Mouse (Mus musculus): ENCODE results near the gene Akap1.
A peak's percentile ranks its signal among the peaks of the same experiment; 100 is the strongest.

Gene Akap1

DNA sequence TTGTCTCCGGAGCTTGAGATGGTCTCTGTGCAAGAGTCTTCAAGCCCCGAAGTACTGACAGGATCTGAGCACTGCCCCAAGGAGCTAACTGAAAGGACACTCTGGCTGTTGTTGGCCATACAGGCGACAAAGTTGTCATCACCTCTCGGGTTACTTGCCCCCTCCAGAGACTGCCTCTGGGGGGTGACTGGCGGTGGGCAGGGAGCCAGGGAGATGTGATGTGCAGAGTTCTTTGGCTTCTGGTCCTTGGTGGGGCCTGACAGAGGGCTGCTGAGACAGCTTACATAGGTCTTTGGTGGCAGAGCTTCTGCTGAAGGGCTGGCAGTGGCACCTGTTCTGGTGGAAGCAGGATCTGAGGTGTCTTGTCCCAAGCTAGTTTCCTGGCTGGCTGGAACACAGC is 20.0 kb downstream of the Akap1 start:
- DNase-seq (ENCODE audit: low read depth, low spot score): no peak

DNA sequence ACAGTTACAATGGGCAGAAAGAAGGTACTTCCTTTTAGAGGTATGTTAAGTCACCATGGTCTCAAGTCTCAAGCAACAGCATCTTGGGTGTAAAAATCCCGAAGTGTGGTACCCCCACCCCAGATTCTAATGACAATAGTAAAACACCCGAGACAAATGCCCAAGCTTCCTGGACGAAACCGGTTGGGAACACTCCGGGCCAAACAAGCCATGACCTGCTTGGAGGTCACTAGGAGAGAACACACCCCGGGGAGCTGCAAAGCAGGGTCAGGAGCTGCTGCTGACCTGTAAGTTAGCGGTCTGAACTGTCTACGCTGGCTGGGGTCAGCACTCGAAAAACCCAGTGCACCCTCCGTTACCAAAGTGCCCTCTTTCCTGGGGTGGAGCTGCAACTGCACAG is 21.1 kb downstream of the Akap1 start:
- no peak for DNase-seq (ENCODE audit: low read depth, low spot score)

DNA sequence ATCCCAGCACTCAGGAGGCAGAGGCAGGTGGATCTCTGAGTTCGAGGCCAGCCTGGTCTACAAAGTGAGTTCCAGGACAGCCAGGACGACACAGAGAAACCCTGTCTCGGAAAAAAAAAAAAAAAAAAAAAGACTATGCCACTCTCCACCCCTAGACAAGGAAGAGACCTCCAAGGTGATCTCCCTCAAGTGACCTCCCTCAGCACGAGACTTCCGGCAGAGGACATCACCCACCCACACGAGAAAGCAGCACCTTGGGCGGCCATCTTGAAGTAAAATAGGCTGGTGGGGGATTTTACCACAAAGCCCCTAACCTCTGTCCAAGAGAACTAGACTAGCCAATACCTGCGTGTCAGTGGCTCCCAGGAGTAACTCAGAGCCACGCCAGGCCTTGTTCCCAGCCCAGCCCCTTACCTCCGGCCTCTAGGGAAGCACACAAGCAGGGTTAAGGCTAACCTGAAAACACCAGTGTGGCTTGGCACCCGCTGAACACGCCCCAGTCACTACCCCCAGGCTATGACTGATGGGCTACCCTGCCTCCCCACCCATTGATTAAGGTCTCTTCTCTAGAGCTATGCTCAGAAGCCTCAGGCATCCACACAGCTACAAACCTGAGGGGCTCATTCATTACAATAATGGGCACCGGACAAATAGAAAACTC is 21.9 kb downstream of the Akap1 start:
- DNase-seq (ENCODE audit: low read depth, low spot score): no peak

DNA sequence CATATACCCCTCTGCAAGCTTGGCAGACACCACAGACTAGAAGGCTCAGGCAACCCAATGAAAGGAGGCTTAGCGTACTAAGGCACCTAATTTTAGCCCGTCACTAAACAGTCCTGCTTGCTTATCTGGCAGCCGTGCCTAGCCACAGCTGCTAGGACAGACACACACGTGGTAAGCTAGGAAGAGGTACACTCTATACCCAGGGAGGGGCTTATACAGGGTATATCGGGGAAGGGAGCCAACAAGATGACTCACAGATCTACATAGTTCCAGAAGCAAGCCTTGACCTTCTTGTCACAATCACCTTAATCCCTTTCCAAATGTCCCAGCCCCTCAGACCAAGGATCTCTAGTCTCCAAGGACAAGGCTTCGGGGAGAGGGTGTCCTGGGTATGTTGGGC is 23.0 kb downstream of the Akap1 start:
- DNase-seq (ENCODE audit: low read depth, low spot score): no peak

DNA sequence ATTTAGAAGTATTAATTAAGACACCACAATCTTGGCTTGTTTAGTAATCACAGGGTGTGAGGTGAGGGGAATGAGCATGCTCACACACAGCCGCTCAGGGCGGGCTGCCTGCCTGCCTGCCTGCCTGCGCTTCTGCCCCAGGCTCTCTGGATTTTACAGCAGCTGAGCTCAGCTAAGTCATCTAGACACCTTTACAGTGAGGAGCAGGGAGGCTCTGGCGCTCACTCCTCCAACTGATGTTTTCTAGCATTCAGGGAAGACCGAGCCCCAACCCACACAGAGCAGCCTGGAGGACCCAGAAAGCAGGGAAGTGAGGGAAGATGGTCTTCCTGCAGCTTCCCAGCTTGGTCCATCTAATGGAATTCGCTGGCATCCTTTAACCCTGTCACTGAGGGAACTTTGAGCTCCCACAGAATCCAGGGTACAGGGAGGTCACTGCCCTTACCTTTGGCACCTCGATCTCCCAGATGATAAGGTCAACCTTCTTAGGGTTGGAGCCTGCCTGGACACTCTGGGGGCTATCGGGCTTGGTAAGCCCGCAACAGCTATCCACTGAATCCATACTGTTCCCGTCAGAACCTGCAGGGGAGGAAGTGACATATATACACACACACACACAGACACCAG is 23.5 kb downstream of the Akap1 start:
- no peak for DNase-seq (ENCODE audit: low read depth, low spot score)

DNA sequence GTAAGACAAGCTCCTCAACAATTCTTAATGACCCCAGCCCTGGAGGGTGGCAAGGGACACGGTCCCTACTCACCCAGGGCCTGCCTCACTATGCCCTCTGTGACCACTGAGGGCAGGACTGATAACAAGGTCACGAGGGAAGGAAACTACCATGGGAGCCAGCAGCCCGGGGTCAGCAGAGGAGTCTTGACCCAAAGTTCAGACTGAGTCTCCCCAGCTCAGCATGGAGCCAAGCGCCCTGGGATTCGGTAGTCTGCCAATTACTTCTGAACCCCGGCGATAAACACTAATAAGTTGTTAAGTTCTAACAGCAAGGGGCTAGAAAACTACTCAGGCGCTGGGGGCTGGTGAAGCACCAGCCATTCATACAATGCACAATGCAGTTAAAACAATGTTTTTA is 24.1 kb downstream of the Akap1 start:
- DNase-seq (ENCODE audit: low read depth, low spot score): no peak

DNA sequence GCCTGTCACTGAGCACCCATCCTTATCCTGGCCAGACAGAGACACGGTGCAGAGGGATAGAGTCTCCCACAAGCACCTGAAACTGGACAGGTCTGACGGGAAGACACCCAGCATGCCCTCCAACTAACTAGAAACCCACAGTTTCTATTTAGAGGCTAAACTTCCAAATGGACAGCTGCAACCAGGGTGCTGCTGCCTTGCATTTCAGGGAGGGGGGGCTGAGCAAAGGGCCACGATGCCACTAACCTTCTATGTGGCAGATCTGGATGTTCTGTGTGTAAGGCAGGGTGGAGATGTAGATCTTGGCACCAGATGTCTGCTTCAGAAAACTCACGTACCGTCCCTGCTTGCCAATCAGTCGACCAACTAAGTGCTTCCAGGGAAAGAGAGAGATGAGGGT is 25.0 kb downstream of the Akap1 start:
- DNase-seq (ENCODE audit: low read depth, low spot score): no peak

DNA sequence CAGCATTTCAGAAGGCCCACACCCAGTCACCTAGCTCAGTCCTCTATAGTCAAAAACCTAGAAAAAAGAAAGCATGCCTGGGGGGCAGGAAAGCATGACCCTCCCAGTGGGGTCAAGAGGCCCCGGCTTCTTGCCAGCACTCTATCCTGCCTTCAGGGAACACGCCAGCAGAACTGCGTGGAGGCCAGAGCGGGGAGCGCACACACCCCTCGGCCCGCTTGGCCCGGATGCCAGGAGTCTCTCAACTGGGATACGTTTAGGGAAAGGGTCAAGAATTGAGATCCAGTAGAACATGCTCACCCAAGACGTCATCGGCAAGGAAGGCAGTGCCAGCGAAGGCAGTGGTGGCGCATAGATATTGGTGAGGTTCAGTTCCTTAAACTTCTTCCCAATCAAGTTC is 25.8 kb downstream of the Akap1 start:
- DNase-seq (ENCODE audit: low read depth, low spot score): no peak

DNA sequence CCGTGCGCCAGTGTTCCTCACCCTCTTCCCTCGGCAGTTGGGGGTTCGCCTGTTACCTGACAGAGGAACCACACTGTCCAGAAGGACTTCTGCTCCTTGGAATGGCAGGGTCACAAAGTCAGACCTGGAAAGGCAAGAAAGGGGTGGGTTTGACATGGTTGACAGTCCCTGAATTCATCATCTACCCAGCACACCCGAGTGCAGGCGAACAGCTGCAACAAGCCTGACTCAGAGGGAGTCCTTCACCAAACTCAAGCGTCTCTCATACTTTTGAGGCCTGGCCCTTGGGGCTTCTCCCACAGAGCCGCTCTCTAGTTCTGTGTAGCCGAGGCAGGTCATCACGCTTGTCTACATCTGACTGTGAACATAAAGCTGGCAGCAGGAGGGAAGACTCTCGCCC is 29.8 kb downstream of the Akap1 start:
- no peak for DNase-seq (ENCODE audit: low read depth, low spot score)

DNA sequence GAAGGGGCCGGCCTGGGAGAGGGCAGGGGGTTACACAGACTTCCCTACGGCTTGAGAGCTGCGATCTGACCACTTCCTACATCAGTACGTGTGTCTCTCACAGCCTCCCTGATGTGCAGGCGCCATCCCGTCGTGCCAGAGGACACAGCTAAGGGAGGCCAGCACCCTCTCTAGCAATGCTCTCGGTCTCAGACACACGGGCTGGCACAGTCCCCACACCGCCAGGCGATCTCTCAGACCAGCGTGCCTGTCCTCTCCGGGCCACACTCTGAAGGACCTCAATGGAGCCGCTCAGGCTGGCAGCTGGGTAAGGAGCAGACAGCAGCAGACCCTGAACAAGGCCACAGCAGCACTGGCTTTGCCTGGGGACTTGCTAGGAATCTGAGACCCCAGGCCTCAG is 30.3 kb downstream of the Akap1 start:
- no peak for DNase-seq (ENCODE audit: low read depth, low spot score)

DNA sequence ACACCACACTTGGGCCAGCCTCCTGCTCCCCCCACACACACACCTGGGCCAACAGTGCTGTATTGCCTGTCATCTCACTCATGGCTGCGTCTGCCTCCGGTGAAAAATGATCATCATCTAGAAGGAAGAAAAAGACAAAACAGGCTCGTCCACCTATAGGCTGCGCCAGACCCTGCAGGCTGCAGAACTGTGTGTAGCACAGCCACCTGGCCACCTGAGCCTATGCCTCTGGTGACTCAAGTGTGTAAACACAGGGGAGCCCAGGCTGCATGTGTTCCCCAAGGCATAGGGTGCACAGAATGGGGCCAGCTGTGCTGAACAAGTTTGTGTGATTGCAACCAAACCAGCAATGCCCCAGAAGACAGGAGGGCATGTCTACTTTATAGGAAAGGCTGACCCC is 31.3 kb downstream of the Akap1 start:
- no peak for DNase-seq (ENCODE audit: low read depth, low spot score)

DNA sequence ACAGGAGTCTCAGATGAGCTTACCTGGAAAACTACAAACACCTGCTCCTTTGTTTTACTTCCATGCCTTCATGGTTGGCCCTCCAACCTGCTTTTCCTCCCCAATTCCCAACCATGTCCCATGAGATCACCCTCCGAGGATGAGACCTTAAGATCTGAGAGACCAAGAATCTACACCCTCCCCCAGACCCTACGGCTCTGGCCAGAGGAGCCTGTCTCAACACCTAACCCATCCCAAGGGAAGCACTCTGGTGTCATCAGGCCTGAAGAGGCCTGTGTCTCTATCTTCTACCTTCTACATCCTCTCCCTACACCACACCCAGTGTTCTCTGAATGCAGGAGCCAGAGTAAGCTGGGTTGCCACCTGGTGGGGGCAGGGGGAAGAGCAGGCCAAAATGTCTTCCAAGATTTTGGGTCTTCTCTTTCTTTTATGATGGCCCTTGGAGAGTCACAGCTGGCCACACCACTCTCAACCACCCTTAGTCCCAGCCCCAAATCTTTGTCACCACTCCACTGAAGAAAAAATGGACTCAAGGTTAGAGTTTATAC is 34.1 kb downstream of the Akap1 start:
- no peak for DNase-seq (ENCODE audit: low read depth, low spot score)

DNA sequence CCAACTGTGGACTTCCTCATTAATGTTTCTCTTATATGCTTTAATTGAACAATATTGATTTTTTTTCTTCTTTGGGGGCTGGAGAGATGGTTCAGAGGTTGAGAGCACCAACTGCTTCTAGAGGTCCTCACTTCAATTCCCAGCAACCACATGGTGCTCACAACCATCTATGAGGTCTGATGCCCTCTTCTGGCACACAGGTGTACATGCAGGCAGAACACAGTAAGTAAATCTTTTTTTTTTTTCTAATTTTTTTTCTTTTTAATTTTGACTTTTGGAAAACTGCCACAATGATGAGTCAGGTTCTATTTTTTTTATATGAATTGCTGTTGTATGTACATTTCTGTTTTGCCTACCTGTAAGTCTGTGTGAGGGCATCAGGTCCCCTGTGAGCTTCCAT is 35.9 kb downstream of the Akap1 start:
- no peak for DNase-seq (ENCODE audit: low read depth, low spot score)

DNA sequence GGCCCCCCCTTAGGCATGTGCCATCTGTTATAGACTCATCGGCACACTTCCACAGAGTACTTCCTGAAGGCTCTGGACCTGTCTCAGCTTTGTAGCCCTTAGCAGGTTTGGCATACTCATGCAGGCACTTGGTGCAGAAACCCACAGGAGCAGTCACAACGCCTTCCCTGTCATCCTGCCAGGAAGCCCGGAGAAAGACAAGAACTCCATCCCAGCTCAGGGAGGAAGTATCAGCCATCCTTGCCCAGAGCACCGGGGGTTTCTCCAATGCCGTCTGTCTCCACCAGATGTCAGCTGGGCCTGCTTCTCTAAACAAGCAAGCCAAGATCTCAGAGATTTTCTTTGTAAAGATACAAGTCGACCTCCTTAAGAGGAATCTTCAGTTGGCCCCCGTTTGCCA is 38.5 kb downstream of the Akap1 start:
- DNase-seq (ENCODE audit: low read depth, low spot score): no peak

DNA sequence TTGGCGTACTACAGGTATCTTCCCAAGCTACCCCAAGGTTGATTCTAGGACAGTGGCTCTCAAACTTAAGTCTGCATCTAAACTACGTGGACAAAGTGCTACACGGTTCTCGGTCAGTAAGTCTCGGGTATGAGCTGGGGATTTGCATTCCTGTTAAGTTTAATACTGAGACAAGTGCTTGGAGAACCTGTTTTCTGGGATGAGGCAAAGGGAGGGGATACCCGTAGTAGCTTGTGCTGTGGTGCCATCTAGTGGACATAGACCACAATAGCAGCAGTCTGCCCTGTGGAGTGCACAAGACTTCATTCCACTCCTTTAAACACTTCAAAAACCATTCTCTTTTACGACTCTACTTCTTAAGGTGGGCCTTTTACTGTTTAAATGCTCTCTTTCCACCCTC is 41.4 kb downstream of the Akap1 start:
- peak; percentile 71 for DNase-seq (ENCODE audit: low read depth, low spot score)

DNA sequence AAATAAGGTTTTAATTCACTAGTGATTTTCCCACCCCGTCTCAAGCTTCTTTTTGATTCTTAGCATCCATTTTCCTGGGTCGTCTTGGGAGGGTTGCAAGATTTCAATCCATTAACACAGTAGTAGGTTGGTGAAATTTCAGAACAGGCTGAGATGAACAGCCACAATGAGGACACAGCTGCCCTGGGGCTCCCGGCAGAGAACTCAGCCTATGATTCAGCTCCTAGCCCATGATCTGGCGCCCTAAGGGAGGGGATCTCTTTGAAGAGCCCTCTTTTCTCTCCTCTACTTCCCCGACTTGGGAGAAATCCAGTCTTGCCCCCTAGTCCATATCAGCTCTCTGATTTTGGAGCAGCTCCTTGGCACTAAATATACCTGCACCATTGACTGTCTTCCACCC is 41.9 kb downstream of the Akap1 start:
- DNase-seq (ENCODE audit: low read depth, low spot score): no peak

DNA sequence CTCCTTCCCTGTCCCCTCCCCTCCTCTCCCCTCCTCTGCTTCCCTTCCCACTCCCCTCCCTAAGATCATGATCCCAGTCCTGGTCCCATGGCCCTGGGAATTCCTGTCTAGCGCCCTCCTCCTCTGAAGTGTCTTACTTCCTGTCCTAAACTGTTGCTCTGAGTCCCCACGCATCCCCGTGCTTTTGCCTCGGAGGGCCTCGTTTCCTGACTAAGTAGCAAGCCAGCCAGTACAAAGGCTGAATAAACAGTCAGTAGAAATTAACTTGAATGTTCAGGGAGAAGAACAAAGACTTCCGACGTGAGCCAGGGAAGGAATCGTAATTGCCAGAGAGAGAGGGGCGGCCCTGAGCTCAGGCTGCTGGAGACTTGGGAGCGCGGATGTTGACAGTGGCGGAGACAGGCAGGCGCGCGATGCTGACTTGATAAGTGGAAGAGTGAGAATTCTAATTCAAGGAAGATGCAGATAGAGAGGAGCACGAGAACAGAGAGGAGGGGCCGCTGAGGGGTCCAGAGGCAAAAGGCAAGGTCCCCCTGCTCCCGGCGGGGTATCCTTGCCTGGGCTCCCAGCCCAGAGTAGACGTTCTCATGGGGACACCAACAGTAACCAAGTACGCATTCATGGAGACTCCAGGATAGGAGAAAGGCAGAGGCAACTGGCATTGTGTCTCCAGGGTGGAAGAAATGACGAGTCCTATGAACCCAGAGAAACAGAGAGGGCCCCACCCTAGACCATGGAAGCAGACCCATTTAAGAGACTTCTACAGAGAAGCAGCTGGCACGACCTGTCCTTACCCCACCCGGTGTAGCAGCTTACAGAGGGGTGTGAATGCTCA is 43.4 kb downstream of the Akap1 start:
- DNase-seq (ENCODE audit: low read depth, low spot score): no peak

DNA sequence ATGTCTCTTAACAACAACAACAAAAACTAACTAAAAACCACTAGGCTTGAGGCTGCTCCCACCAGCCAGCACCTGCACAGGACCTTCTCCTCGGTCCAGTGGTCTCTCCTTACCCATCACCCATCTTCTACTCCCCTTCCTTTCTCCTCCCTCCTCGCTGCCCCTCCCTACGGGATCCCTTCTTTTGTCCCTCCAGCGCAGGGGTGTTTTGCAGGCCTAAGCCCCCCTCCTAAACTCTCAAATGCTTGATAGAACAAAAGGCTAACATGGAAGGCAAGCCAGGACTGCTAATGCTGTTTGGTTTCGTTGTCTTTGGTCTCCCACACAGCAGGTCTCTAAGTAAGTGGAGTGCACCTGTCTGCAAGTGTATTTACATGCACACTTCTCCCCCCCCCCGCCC is 44.1 kb downstream of the Akap1 start:
- no peak for DNase-seq (ENCODE audit: low read depth, low spot score)

DNA sequence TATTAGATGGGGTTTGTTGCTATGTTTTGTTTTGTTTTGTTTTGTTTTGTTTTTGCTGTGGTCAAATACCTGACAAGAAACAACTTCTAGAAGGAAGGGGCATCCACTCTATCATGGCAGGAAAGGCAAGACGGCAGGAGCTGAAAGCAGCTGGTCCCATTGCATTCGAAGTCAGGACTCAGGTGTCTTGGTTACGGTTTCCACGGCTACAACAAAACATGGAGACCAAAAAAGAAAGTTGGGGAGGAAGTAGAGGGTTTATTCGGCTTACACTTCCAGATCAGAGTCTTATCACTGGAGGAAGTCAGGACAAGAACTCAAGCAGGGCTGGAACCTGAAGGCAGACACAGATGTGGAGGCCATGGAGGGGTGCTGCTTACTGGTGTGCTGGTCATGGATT is 47.3 kb downstream of the Akap1 start:
- DNase-seq (ENCODE audit: low read depth, low spot score): no peak

DNA sequence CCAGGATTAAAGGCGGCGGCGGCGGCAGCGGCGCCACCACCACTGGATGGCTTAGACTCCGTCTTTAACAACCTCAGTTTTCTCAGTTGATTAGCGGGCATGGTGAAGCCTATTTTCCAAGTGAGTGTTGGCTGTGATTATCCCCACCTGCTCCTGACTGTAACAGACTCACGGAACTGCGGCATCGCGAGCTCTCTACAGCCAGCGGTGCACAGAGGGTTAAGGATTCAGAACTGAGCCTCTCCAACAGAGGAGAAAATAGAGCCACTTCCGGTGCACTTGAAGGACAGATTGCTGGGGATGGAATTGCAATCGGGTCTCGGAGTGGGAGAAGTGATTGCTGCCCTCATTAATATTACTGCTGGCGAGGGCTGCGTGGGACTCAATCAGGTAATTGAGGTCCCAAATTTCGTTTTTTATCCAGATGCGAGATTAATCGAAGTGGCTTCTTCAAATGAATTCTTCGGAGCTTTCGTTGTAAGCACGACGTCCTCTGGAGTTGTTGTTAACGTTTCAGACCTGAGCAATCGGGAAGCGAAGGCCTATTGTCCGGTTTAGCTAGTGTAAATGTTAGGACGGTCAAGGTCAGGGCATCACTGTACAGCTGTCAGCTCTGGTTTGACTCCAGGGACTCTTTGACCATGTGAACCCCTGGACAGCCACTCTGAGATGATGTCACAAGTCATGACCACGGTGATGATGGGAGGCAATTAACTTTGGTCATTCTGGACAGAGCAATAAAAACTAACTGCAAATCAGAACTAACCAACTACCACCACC is 61.0 kb downstream of the Akap1 start:
- DNase-seq (ENCODE audit: low read depth, low spot score): no peak

DNA sequence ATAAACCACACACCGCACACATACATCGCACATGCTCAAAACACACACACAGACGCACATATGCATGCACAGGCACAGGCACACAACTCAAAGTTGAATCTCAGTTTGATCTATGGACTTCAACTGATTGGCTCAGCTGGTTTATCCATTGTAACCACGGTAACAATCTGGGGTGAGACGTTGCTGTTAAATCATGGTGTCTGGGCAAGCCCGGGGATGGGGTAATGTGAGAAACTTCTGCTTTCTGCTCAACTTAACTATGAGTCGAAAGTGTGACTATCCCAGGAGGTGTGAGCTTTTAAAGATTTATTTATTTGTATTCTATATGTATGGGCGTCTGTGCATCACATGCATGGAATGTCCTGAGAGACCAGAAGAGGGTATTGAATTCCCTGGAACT is 68.2 kb downstream of the Akap1 start:
- no peak for DNase-seq (ENCODE audit: low read depth, low spot score)

DNA sequence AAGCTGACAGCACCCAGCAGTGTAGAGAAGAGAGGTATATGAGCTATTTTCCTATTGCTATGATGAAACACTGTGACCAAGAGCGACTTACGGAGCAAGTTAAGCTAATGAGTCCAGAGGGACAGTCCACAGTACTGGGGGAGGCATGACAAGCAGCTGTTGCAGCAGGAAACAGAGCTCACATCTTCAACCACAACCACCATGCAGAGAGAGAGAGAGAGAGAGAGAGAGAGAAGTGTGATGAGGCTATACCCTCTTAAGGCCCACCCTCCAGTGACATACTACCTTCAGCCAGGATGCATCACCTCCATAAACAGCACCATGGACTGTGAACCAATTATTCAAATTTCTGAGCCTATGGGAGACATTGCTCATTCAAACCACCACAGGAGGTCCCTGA is 74.5 kb downstream of the Akap1 start:
- DNase-seq (ENCODE audit: low read depth, low spot score): no peak
